In the genomic region with DNA sequence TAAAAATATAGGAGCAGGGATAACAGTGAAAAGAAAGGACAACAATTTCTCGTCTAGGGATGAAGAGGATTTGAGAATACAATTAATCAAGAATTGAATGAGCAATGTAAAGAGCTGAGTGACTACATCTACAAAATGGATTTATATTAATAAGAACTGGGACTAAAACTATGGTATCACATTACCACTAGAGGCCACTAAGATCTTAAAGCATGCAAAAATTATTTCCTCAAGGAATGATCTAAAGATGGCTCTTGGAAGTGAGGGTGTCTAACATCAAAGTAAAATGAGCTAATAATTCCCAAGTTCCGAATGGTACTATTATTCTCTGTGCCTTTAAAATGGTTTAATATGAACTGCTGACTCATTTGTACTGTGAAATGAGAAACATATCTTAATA, we compare ENCODE assay signal across 19 mouse cellular contexts.
DNase-seq lines count a peak whose midpoint lies in the region; ATAC-seq and TF ChIP-seq lines count a peak whose summit lies in the region.
"Had no signal": no experiment of that assay in that cellular context is flagged by ENCODE, and none has a peak within 500 bp of the region (broad histone marks: within the 10 kb centered on the region; RNA-seq: fewer than 3 reads in every experiment).

No protein-coding gene starts in this region.

- TF ChIP-seq POLR2A in heart, adult 2 months (IDR thresholded peaks at IDR 0.05; ENCODE audit: insufficient read depth, low read depth, low read length), result no peak
- TF ChIP-seq POLR2A in MEL (IDR thresholded peaks at IDR 0.05; ENCODE audit: control insufficient read depth in 1 of 2, insufficient read depth in 1 of 2, low read depth in 1 of 2, low read length in 2 of 2, poor library complexity in 1 of 2), result no peak

- H3K27me3 ChIP-seq in heart, adult 2 months (ENCODE audit: control insufficient read depth, insufficient read depth, low read length), result no peaks in the 10 kb centered on the region
- H3K27me3 ChIP-seq in heart, embryonic 11.5 days (ENCODE audit: control insufficient read depth, insufficient read depth, low read length), result no peaks in the 10 kb centered on the region
- no peaks in the 10 kb centered on the region for H3K27me3 ChIP-seq in kidney, postnatal 0 days (ENCODE audit: insufficient read depth, low read length)
- no peaks in the 10 kb centered on the region for H3K27me3 ChIP-seq in kidney, embryonic 14.5 days (ENCODE audit: control insufficient read depth, insufficient read depth, low read length)
- no peaks in the 10 kb centered on the region for H3K27me3 ChIP-seq in MEL (ENCODE audit: control insufficient read depth in 1 of 2, insufficient read depth in 2 of 2, low read length in 2 of 2)
- H3K27me3 ChIP-seq: heart, embryonic 13.5 days; lung, embryonic 15.5 days; neural tube, embryonic 12.5 days had no signal

- H3K4me2 ChIP-seq in heart, embryonic 11.5 days, result no peak overlapping the region
- H3K4me2 ChIP-seq in kidney, postnatal 0 days (ENCODE audit: low read length), result no peak overlapping the region
- H3K4me2 ChIP-seq in kidney, embryonic 14.5 days (replicated peaks; ENCODE audit: low read depth, low read length), result no peak overlapping the region
- H3K4me2 ChIP-seq: heart, embryonic 13.5 days; liver, embryonic 11.5 days; lung, embryonic 15.5 days; midbrain, embryonic 11.5 days; neural tube, embryonic 12.5 days had no signal

- H3K36me3 ChIP-seq in heart, adult 2 months (ENCODE audit: control insufficient read depth, insufficient read depth, low read length), result peaks cover 5% of the 10 kb centered on the region
- H3K36me3 ChIP-seq in heart, embryonic 11.5 days (ENCODE audit: control insufficient read depth, insufficient read depth, low read length), result no peaks in the 10 kb centered on the region
- H3K36me3 ChIP-seq in kidney, postnatal 0 days (ENCODE audit: insufficient read depth, low read length), result no peaks in the 10 kb centered on the region
- H3K36me3 ChIP-seq in kidney, embryonic 14.5 days (ENCODE audit: control insufficient read depth, insufficient read depth, low read length), result peaks cover 5% of the 10 kb centered on the region; the same call in 1 of the 2 replicates
- H3K36me3 ChIP-seq in MEL (ENCODE audit: control insufficient read depth in 1 of 2, insufficient read depth in 2 of 2, low read length in 2 of 2), result peaks cover 0 to 8% of the 10 kb centered on the region in 2 experiments; a peak in 2 of 4 replicates
- H3K36me3 ChIP-seq: lung, embryonic 15.5 days had no signal

- intact Hi-C loops in heart, adult 2 months (cut with DNase I), result loop anchor here (2.0 kb wide), 1 partner anchor 157 kb away; no protein-coding TSS in a partner anchor

- H3K27ac ChIP-seq in heart, adult 2 months, result no peak overlapping the region
- no peak overlapping the region for H3K27ac ChIP-seq in heart, embryonic 11.5 days (ENCODE audit: low read depth, low read length)
- H3K27ac ChIP-seq in kidney, postnatal 0 days, result no peak overlapping the region
- H3K27ac ChIP-seq in kidney, embryonic 14.5 days (ENCODE audit: low read depth, low read length), result no peak overlapping the region
- no peak overlapping the region for H3K27ac ChIP-seq in MEL (ENCODE audit: control insufficient read depth, low read depth, low read length)
- H3K27ac ChIP-seq: embryonic facial prominence, embryonic 10.5 days; heart, embryonic 13.5 days; limb, embryonic 10.5 days; lung, embryonic 15.5 days; neural tube, embryonic 12.5 days had no signal

- 59% methylated on average over 2 of the region's 2 CpGs for WGBS in heart, adult 2 months
- 89% methylated on average over 2 of the region's 2 CpGs for WGBS in heart, embryonic 11.5 days (ENCODE audit: insufficient replicate concordance)
- 78% methylated on average over 2 of the region's 2 CpGs for WGBS in kidney, postnatal 0 days
- 83% methylated on average over 2 of the region's 2 CpGs for WGBS in kidney, embryonic 14.5 days

- H3K9me3 ChIP-seq in heart, embryonic 11.5 days (replicated peaks; ENCODE audit: control insufficient read depth, low read length), result no peaks in the 10 kb centered on the region
- no peaks in the 10 kb centered on the region for H3K9me3 ChIP-seq in kidney, postnatal 0 days (replicated peaks; ENCODE audit: low read length)
- no peaks in the 10 kb centered on the region for H3K9me3 ChIP-seq in kidney, embryonic 14.5 days (ENCODE audit: control insufficient read depth, low read length)
- no peaks in the 10 kb centered on the region for H3K9me3 ChIP-seq in MEL (replicated peaks; ENCODE audit: insufficient read depth, low read length)
- H3K9me3 ChIP-seq: embryonic facial prominence, embryonic 10.5 days; heart, embryonic 13.5 days; limb, embryonic 10.5 days; lung, embryonic 15.5 days; neural tube, embryonic 12.5 days had no signal

- TF ChIP-seq EP300 in heart, adult 2 months (IDR thresholded peaks at IDR 0.05; ENCODE audit: insufficient read depth, low read depth, low read length), result no peak
- TF ChIP-seq EP300 in MEL (IDR thresholded peaks at IDR 0.05; ENCODE audit: low read depth in 1 of 2, low read length in 2 of 2), result no peak

- peaks cover 1% of the 10 kb centered on the region; the same call in 1 of the 2 replicates for H3K4me1 ChIP-seq in heart, adult 2 months (ENCODE audit: control insufficient read depth, insufficient read depth, low read length)
- H3K4me1 ChIP-seq in heart, embryonic 11.5 days (ENCODE audit: control insufficient read depth, insufficient read depth, low read length), result no peaks in the 10 kb centered on the region
- no peaks in the 10 kb centered on the region for H3K4me1 ChIP-seq in kidney, postnatal 0 days (replicated peaks; ENCODE audit: insufficient read depth, low read length)
- H3K4me1 ChIP-seq in kidney, embryonic 14.5 days (ENCODE audit: control insufficient read depth, insufficient read depth, low read length), result no peaks in the 10 kb centered on the region
- peaks cover 0 to 2% of the 10 kb centered on the region in 2 experiments; a peak in 1 of 4 replicates for H3K4me1 ChIP-seq in MEL (ENCODE audit: control insufficient read depth in 1 of 2, insufficient read depth in 2 of 2, low read length in 2 of 2)
- H3K4me1 ChIP-seq: embryonic facial prominence, embryonic 10.5 days; limb, embryonic 10.5 days; lung, embryonic 15.5 days; neural tube, embryonic 12.5 days had no signal

- H3K9ac ChIP-seq in heart, adult 2 months (ENCODE audit: low read depth, low read length), result no peak overlapping the region
- H3K9ac ChIP-seq in heart, embryonic 11.5 days (ENCODE audit: low read depth, low read length), result no peak overlapping the region
- no peak overlapping the region for H3K9ac ChIP-seq in kidney, postnatal 0 days (ENCODE audit: low read depth, low read length)
- H3K9ac ChIP-seq in kidney, embryonic 14.5 days (ENCODE audit: low read depth, low read length), result no peak overlapping the region
- H3K9ac ChIP-seq in MEL (ENCODE audit: control insufficient read depth, low read depth, low read length, poor library complexity, severe bottlenecking), result no peak overlapping the region
- H3K9ac ChIP-seq: heart, embryonic 13.5 days; lung, embryonic 15.5 days; neural tube, embryonic 12.5 days had no signal

- no peak for DNase-seq in heart, adult 2 months
- peak; percentile 38 for DNase-seq in kidney, postnatal 0 days (ENCODE audit: low spot score)
- DNase-seq in 3T3-L1 (ENCODE audit: low read depth, low spot score) (peak; percentile 57), MEL (ENCODE audit: low read depth, low spot score) (peak; percentile 26)
- DNase-seq in right cerebral cortex, postnatal 36 days (ENCODE audit: low spot score in 2 of 2), result no peak
- DNase-seq in gastrocnemius, adult 8-10 months (ENCODE audit: low spot score in 2 of 2), result no peak
- DNase-seq: cerebellum, adult 2 months; heart, postnatal 4 days; right cerebral cortex, adult 18-20 months; thymus, postnatal 36 days had no signal

- TF ChIP-seq RAD21 in MEL (IDR thresholded peaks at IDR 0.05; ENCODE audit: low read depth, low read length), result peak; percentile 76

- no peak for ATAC-seq in heart, embryonic 11.5 days (replicated peaks; ENCODE audit: insufficient number of reproducible peaks, low FRiP score, low TSS enrichment)
- ATAC-seq in kidney, postnatal 0 days (replicated peaks; ENCODE audit: low FRiP score, low read depth), result no peak
- no peak for ATAC-seq in kidney, embryonic 14.5 days (ENCODE audit: low FRiP score, low TSS enrichment)

- H3K79me2 ChIP-seq in heart, adult 2 months (replicated peaks; ENCODE audit: control insufficient read depth, insufficient read depth, low read length), result peaks cover 2% of the 10 kb centered on the region; the same call in 1 of the 2 replicates
- H3K79me2 ChIP-seq in MEL (ENCODE audit: control insufficient read depth, insufficient read depth, low read length, poor library complexity), result no peaks in the 10 kb centered on the region

- peak; percentile 78 for TF ChIP-seq CTCF in heart, adult 2 months (IDR thresholded peaks at IDR 0.05)
- peak; percentile 62 for TF ChIP-seq CTCF in kidney, postnatal 0 days (IDR thresholded peaks at IDR 0.05; ENCODE audit: low read depth)
- peak in 1 of 3 experiments; percentile 69; a peak in 2 of 6 replicates for TF ChIP-seq CTCF in MEL (IDR thresholded peaks at IDR 0.05 in 2 of 3, conservative IDR thresholded peaks at IDR 0.05 in 1 of 3; ENCODE audit: control insufficient read depth in 1 of 3, insufficient read depth in 1 of 3, low read depth in 2 of 3, low read length in 3 of 3, poor library complexity in 1 of 3, severe bottlenecking in 1 of 3)

- no peak overlapping the region for H3K4me3 ChIP-seq in heart, adult 2 months
- no peak overlapping the region for H3K4me3 ChIP-seq in heart, embryonic 11.5 days (ENCODE audit: low read depth, low read length)
- no peak overlapping the region for H3K4me3 ChIP-seq in kidney, postnatal 0 days (replicated peaks; ENCODE audit: low read depth, low read length)
- no peak overlapping the region for H3K4me3 ChIP-seq in kidney, embryonic 14.5 days (ENCODE audit: low read length)
- H3K4me3 ChIP-seq in MEL (ENCODE audit: control insufficient read depth in 1 of 2, insufficient read depth in 1 of 2, low read depth in 2 of 2, low read length in 2 of 2), result no peak overlapping the region
- H3K4me3 ChIP-seq: embryonic facial prominence, embryonic 10.5 days; heart, embryonic 13.5 days; limb, embryonic 10.5 days; lung, embryonic 15.5 days; neural tube, embryonic 12.5 days had no signal

TF ChIP-seq in MEL, 35 proteins besides CTCF, POLR2A, EP300 and RAD21 (continues in another document):
- TF ChIP-seq TAL1 (IDR thresholded peaks at IDR 0.05; ENCODE audit: low read length), result no peak
- TF ChIP-seq MYB (IDR thresholded peaks at IDR 0.05; ENCODE audit: low read depth, low read length), result no peak
- peak; percentile 75 for TF ChIP-seq SMC3 (IDR thresholded peaks at IDR 0.05; ENCODE audit: low read depth, low read length)
- no peak for TF ChIP-seq MXI1 (IDR thresholded peaks at IDR 0.05; ENCODE audit: low read depth, low read length)
- no peak for TF ChIP-seq MEF2A (IDR thresholded peaks at IDR 0.05; ENCODE audit: extremely low read depth, insufficient replicate concordance, low read depth, low read length, poor library complexity, severe bottlenecking)
- no peak for TF ChIP-seq TBP (IDR thresholded peaks at IDR 0.05; ENCODE audit: low read depth, low read length)
- TF ChIP-seq ZC3H11A (IDR thresholded peaks at IDR 0.05; ENCODE audit: low read depth, low read length), result peak; percentile 48
- no peak for TF ChIP-seq MAX (IDR thresholded peaks at IDR 0.05; ENCODE audit: low read length)
- no peak for TF ChIP-seq USF1 (IDR thresholded peaks at IDR 0.05; ENCODE audit: low read depth, low read length)
- no peak for TF ChIP-seq TCF12 (IDR thresholded peaks at IDR 0.05; ENCODE audit: low read depth, low read length)

Comparison
In these comparisons a context has a peak if more than half of its experiments do, and no peak if none do; other contexts are left out.
1. DNase-seq: peak in kidney, postnatal 0 days (single experiment), 3T3-L1 (single experiment) and MEL (single experiment); none in heart, adult 2 months (0 of 2), right cerebral cortex, postnatal 36 days (0 of 2) and gastrocnemius, adult 8-10 months (0 of 2).